Mouse (Mus musculus): ENCODE results near the gene Zswim3. TPM values are rescaled to one million over a fixed set of nuclear protein-coding genes. Genes with fewer than 3 reads are reported as not detected.

Gene Zswim3
- polyA plus RNA-seq, 1 experiment = 5.9 TPM

- Histone ChIP-seq H3K27me3 (ENCODE audit: control insufficient read depth, insufficient read depth, low read length) (no peaks in the 10 kb centered on the region), H3K4me3 (ENCODE audit: control insufficient read depth, insufficient read depth, low read length) (no peak overlapping the region), H3K4me1 (replicated peaks; ENCODE audit: control insufficient read depth, insufficient read depth, low read length) (no peaks in the 10 kb centered on the region), H3K27ac (ENCODE audit: control insufficient read depth, insufficient read depth, low read length) (no peak overlapping the region), H3K36me3 (ENCODE audit: control insufficient read depth, insufficient read depth, low read length) (no peaks in the 10 kb centered on the region)
- 83% methylated on average over 7 of the region's 7 CpGs for WGBS
- TF ChIP-seq CTCF (IDR thresholded peaks at IDR 0.05; ENCODE audit: borderline replicate concordance, control insufficient read depth, extremely low read depth, insufficient read depth, low read length, poor library complexity) (no peak), POLR2A (IDR thresholded peaks at IDR 0.05; ENCODE audit: control insufficient read depth, extremely low read depth, insufficient read depth, low read length, poor library complexity) (no peak)
- DNase-seq = no peak
Observed at GRCm38 (mm10) chr2:164778809-164779208, 26.1 kb upstream of the Zswim3 start.

GRCm38 (mm10) chr2:164779481-164780086 is 25.3 kb upstream of the Zswim3 start, which contains the start of gene Tnnc2:
TSS of gene Tnnc2 (minus strand) at chr2:164779967.
- Histone ChIP-seq H3K27me3 (ENCODE audit: control insufficient read depth, insufficient read depth, low read length) (no peaks in the 10 kb centered on the region), H3K4me3 (ENCODE audit: control insufficient read depth, insufficient read depth, low read length) (no peak within 1 kb of the TSS), H3K27ac (ENCODE audit: control insufficient read depth, insufficient read depth, low read length) (no peak within 1 kb of the TSS), H3K4me1 (replicated peaks; ENCODE audit: control insufficient read depth, insufficient read depth, low read length) (no peaks in the 10 kb centered on the region), H3K36me3 (ENCODE audit: control insufficient read depth, insufficient read depth, low read length) (no peaks in the 10 kb centered on the region)
- WGBS = 89% methylated on average over 8 of the region's 8 CpGs
- DNase-seq = no peak
- TF ChIP-seq POLR2A (IDR thresholded peaks at IDR 0.05; ENCODE audit: control insufficient read depth, extremely low read depth, insufficient read depth, low read length, poor library complexity) (no peak), CTCF (IDR thresholded peaks at IDR 0.05; ENCODE audit: borderline replicate concordance, control insufficient read depth, extremely low read depth, insufficient read depth, low read length, poor library complexity) (no peak)

- H3K4me3 ChIP-seq (ENCODE audit: control insufficient read depth, insufficient read depth, low read length) = no peak overlapping the region
- TF ChIP-seq CTCF (IDR thresholded peaks at IDR 0.05; ENCODE audit: borderline replicate concordance, control insufficient read depth, extremely low read depth, insufficient read depth, low read length, poor library complexity) (no peak), POLR2A (IDR thresholded peaks at IDR 0.05; ENCODE audit: control insufficient read depth, extremely low read depth, insufficient read depth, low read length, poor library complexity) (no peak)
- 92% methylated on average over 4 of the region's 4 CpGs for WGBS
- no peak for DNase-seq
- peaks cover 8% of the 10 kb centered on the region for H3K4me1 ChIP-seq (replicated peaks; ENCODE audit: control insufficient read depth, insufficient read depth, low read length)
- no peaks in the 10 kb centered on the region for H3K36me3 ChIP-seq (ENCODE audit: control insufficient read depth, insufficient read depth, low read length)
- no peaks in the 10 kb centered on the region for H3K27me3 ChIP-seq (ENCODE audit: control insufficient read depth, insufficient read depth, low read length)
- H3K27ac ChIP-seq (ENCODE audit: control insufficient read depth, insufficient read depth, low read length) = no peak overlapping the region
Observed at GRCm38 (mm10) chr2:164781876-164782275, 23.0 kb upstream of the Zswim3 start.

- Histone ChIP-seq H3K36me3 (ENCODE audit: control insufficient read depth, insufficient read depth, low read length) (no peaks in the 10 kb centered on the region), H3K27me3 (ENCODE audit: control insufficient read depth, insufficient read depth, low read length) (no peaks in the 10 kb centered on the region), H3K4me1 (replicated peaks; ENCODE audit: control insufficient read depth, insufficient read depth, low read length) (peaks cover 8% of the 10 kb centered on the region), H3K27ac (ENCODE audit: control insufficient read depth, insufficient read depth, low read length) (no peak overlapping the region), H3K4me3 (ENCODE audit: control insufficient read depth, insufficient read depth, low read length) (no peak overlapping the region)
- WGBS = 84% methylated on average over 7 of the region's 7 CpGs
- DNase-seq = no peak
- no peak for TF ChIP-seq CTCF (IDR thresholded peaks at IDR 0.05; ENCODE audit: borderline replicate concordance, control insufficient read depth, extremely low read depth, insufficient read depth, low read length, poor library complexity)
- TF ChIP-seq POLR2A (IDR thresholded peaks at IDR 0.05; ENCODE audit: control insufficient read depth, extremely low read depth, insufficient read depth, low read length, poor library complexity) = no peak
Observed at GRCm38 (mm10) chr2:164783926-164784581, 20.8 kb upstream of the Zswim3 start.

GRCm38 (mm10) chr2:164784869-164785420 is 20.0 kb upstream of the Zswim3 start:
- no peak for TF ChIP-seq POLR2A (IDR thresholded peaks at IDR 0.05; ENCODE audit: control insufficient read depth, extremely low read depth, insufficient read depth, low read length, poor library complexity)
- TF ChIP-seq CTCF (IDR thresholded peaks at IDR 0.05; ENCODE audit: borderline replicate concordance, control insufficient read depth, extremely low read depth, insufficient read depth, low read length, poor library complexity) = no peak
- H3K27ac ChIP-seq (ENCODE audit: control insufficient read depth, insufficient read depth, low read length) = no peak overlapping the region
- WGBS = 15% methylated on average over 7 of the region's 7 CpGs
- no peaks in the 10 kb centered on the region for H3K27me3 ChIP-seq (ENCODE audit: control insufficient read depth, insufficient read depth, low read length)
- no peak for DNase-seq
- no peaks in the 10 kb centered on the region for H3K36me3 ChIP-seq (ENCODE audit: control insufficient read depth, insufficient read depth, low read length)
- no peak overlapping the region; the same call in 1 of the 2 replicates for H3K4me3 ChIP-seq (ENCODE audit: control insufficient read depth, insufficient read depth, low read length)
- peaks cover 8% of the 10 kb centered on the region for H3K4me1 ChIP-seq (replicated peaks; ENCODE audit: control insufficient read depth, insufficient read depth, low read length)

- H3K36me3 ChIP-seq (ENCODE audit: control insufficient read depth, insufficient read depth, low read length) = no peaks in the 10 kb centered on the region
- no peaks in the 10 kb centered on the region for H3K27me3 ChIP-seq (ENCODE audit: control insufficient read depth, insufficient read depth, low read length)
- H3K4me1 ChIP-seq (replicated peaks; ENCODE audit: control insufficient read depth, insufficient read depth, low read length) = peaks cover 8% of the 10 kb centered on the region
- no peak; the same call in 1 of the 2 replicates for TF ChIP-seq CTCF (IDR thresholded peaks at IDR 0.05; ENCODE audit: borderline replicate concordance, control insufficient read depth, extremely low read depth, insufficient read depth, low read length, poor library complexity)
- TF ChIP-seq POLR2A (IDR thresholded peaks at IDR 0.05; ENCODE audit: control insufficient read depth, extremely low read depth, insufficient read depth, low read length, poor library complexity) = no peak
- H3K27ac ChIP-seq (ENCODE audit: control insufficient read depth, insufficient read depth, low read length) = no peak within 1 kb of the TSS
- WGBS = under 1% methylated on average over 88 of the region's 89 CpGs
- DNase-seq = peak; percentile 61
- H3K4me3 ChIP-seq (ENCODE audit: control insufficient read depth, insufficient read depth, low read length) = peak within 1 kb of the TSS; percentile 75
Observed at GRCm38 (mm10) chr2:164785481-164786387, 19.2 kb upstream of the Zswim3 start, which contains the start of gene Snx21. TSS of gene Snx21 (plus strand) at chr2:164785823.
